Mouse (Mus musculus) liver, embryonic 13.5 days (tissue): ENCODE data around the gene Rpl7l1. TPM values are rescaled to one million over a fixed set of nuclear protein-coding genes. Genes with fewer than 3 reads are reported as not detected.

Source experiments
- ATAC-seq: fragments of 200-750 bp; cut with Nextera tagmentation; 2 replicates; pipeline ENCODE4 v1.8.0; 2017; ENCODE audit warnings: low read depth, mild to moderate bottlenecking, moderate number of reproducible peaks, moderate library complexity
- DNase-seq: peaks from one replicate; pipeline ENCODE4 v3.0.0; 2022
- H3K27ac ChIP-seq: fragments of 300-500 bp; sonication (generic); 2 replicates; pipeline ENCODE4 v1.5.1; 2015; ENCODE audit warnings: moderate library complexity, mild to moderate bottlenecking, inconsistent platforms
- H3K27me3 ChIP-seq: fragments of 300-500 bp; sonication (generic); 2 replicates; pipeline ENCODE4 v1.6.1; 2015; ENCODE audit warnings: mild to moderate bottlenecking, inconsistent platforms
- H3K36me3 ChIP-seq: fragments of 300-500 bp; sonication (generic); 2 replicates; pipeline ENCODE4 v1.6.1; 2015; ENCODE audit warnings: mild to moderate bottlenecking, inconsistent platforms
- H3K4me1 ChIP-seq: fragments of 300-500 bp; sonication (generic); replicated peaks from 2 replicates; pipeline ENCODE4 v1.6.1; 2015; ENCODE audit warnings: inconsistent platforms
- H3K4me2 ChIP-seq: fragments of 300-500 bp; sonication (generic); 2 replicates; pipeline ENCODE4 v1.6.1; 2015; ENCODE audit warnings: inconsistent platforms, mild to moderate bottlenecking, moderate library complexity
- H3K4me3 ChIP-seq: fragments of 300-500 bp; sonication (generic); replicated peaks from 2 replicates; pipeline ENCODE4 v1.5.1; 2015; ENCODE audit warnings: mild to moderate bottlenecking, inconsistent platforms
- H3K9ac ChIP-seq: fragments of 300-500 bp; sonication (generic); 2 replicates; pipeline ENCODE4 v1.6.1; 2015; ENCODE audit warnings: mild to moderate bottlenecking, inconsistent platforms
- H3K9me3 ChIP-seq: fragments of 300-500 bp; sonication (generic); replicated peaks from 2 replicates; pipeline ENCODE4 v1.6.1; 2016; ENCODE audit warnings: inconsistent platforms
- WGBS: fragments of 180-500 bp; shearing (Covaris S2); methylation state at CpG from one replicate; pipeline ENCODE4 v1.1.7; 2015; ENCODE audit not compliant: insufficient replicate concordance; 5-methylcytosine and 5-hydroxymethylcytosine counted together
- polyA plus RNA-seq: library from polyadenylated mRNA; unstranded; fragments of >200 nt; fragmentation: Nextera tagmentation; extraction: Ambion mirVana; gene quantifications from 2 replicates; pipeline ENCODE4 v1.2.1, GENCODE M21; 2015

The Rpl7l1 gene
- polyA plus RNA-seq, 1 experiment from 2014 or later: 108 TPM

DNA sequence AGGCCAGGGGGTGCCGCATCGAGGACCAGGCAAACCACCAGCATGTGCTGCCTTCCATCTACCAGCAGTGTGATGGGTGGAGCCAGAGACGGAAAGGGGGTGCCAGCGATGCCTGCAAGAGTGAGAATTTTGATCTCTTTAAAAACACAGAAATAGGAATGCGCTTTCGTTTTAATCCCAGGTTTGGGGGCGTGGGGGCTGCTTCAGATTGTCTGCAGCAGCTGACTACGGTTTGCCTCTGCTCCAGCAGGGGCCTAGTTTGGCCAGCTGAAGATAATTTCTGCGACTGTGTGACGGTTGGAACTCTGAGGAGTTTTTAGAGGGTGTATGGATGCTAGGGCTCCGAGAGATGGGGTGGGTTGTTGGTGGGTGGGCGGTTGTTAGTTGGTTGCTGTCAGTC is 23.7 kb downstream of the Rpl7l1 start:
- H3K27me3 ChIP-seq: peaks cover 10% of the 10 kb centered on the region; the same call in 1 of the 2 replicates
- H3K27ac ChIP-seq: no peak overlapping the region
- no peaks in the 10 kb centered on the region for H3K4me1 ChIP-seq
- ATAC-seq: no peak
- no peak overlapping the region for H3K4me2 ChIP-seq
- no peak overlapping the region for H3K9ac ChIP-seq
- 65% methylated on average over 12 of the region's 12 CpGs for WGBS
- H3K36me3 ChIP-seq: no peaks in the 10 kb centered on the region
- H3K9me3 ChIP-seq: no peaks in the 10 kb centered on the region
- DNase-seq: no peak
- H3K4me3 ChIP-seq: no peak overlapping the region

DNA sequence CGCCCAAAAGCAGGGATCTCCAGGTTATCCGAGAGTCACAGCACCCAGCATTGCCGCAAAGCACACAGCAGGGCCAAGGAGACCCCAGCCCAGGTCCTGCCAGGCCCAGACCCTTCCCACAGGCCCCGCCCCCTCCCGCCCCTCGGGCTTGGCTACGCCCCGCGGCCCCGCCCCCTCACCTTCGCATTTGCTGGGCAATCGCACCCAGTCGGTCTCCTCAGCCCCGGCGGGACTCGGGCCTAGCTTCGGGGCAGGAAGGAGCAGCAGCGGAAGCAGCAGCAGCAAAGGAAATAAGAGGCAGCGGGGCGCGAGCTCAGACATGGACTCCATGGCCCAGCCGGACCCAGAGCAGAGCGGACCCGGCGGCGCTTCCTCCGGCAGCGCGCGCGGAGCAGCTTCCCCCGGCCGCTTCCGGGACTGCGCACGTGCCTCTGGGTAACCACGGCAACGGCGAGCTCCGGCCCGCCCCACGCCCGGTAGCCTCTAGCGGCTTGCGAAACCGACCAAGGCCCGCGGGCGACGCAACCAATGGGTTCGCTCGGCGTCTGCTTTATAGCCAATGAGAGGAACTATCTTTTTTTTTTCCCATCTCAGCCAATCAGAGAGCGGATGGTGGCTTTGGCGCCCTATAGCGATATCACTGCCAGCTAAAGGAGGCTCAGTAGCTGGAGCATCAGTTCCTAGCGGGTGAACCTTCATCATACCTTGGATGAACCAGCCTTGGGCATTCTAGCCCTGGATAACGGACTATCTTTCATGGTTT is 30.5 kb downstream of the Rpl7l1 start, which contains the start of gene Cnpy3:
Cnpy3 (minus strand) TSS at position 421 of the 763 bp plus-strand sequence.
- peaks cover 42% of the 10 kb centered on the region for H3K4me1 ChIP-seq

DNA sequence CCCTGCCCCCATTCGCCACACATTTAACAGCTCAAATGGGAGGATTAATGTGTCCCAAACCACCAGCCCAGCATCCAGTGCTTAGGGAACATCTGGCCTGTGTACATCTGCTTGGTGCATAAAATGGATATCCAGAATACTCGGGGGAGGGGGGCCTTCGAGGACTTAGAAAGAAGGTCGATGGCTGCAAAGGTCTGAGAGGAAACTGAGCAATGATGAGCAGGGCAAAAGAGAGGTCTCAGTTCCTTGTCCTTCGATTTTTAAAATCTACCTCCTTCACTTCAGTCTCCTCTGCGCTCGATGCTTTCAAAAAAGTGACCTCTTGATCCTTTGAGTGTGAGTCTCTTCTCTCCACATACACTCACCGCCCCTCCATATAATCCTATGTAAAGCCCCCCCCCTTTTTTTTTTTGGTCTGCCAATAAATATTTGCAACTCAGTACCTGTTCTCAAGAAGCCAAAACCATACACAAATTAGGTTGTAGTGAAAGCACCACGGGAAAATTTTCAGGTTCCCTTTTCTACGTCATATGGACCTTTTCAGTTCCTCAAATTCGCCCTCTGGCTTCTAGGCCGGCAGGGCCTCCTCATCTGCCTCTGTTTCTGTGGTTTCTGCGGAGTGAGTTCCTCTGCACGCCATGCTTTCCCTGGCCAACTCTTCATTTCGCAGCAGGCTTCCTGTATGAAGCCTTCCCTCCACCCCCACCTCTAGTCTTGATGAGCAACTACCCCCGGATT is 31.2 kb downstream of the Rpl7l1 start:
- peaks cover 12% of the 10 kb centered on the region for H3K36me3 ChIP-seq
- H3K4me2 ChIP-seq: peak overlapping the region; percentile 85
- peak overlapping the region; percentile 81 for H3K4me3 ChIP-seq
- peaks cover 42% of the 10 kb centered on the region for H3K4me1 ChIP-seq
- 0 out of 2 replicates have a peak, but pooled peaks cover 3% of the 10 kb centered on the region for H3K27me3 ChIP-seq
- no peaks in the 10 kb centered on the region for H3K9me3 ChIP-seq
- peak overlapping the region; percentile 87 for H3K27ac ChIP-seq
- no peak; the same call in 1 of the 2 replicates for ATAC-seq
- no peak for DNase-seq
- peak overlapping the region; percentile 78 for H3K9ac ChIP-seq
- 17% methylated on average over 16 of the region's 16 CpGs for WGBS

More for the DNA sequence above, 30.5 kb downstream of the Rpl7l1 start, which contains the start of gene Cnpy3:
- Histone ChIP-seq H3K27me3 (peaks cover 9% of the 10 kb centered on the region; the same call in 1 of the 2 replicates), H3K4me3 (peak within 1 kb of the TSS; percentile 81), H3K27ac (peak within 1 kb of the TSS; percentile 87), H3K4me2 (peak within 1 kb of the TSS; percentile 85), H3K9ac (peak within 1 kb of the TSS; percentile 78), H3K36me3 (peaks cover 5% of the 10 kb centered on the region), H3K9me3 (no peaks in the 10 kb centered on the region)
- DNase-seq (peak; percentile 96), ATAC-seq (peak; percentile 99)
- WGBS: under 1% methylated on average over 58 of the region's 58 CpGs

DNA sequence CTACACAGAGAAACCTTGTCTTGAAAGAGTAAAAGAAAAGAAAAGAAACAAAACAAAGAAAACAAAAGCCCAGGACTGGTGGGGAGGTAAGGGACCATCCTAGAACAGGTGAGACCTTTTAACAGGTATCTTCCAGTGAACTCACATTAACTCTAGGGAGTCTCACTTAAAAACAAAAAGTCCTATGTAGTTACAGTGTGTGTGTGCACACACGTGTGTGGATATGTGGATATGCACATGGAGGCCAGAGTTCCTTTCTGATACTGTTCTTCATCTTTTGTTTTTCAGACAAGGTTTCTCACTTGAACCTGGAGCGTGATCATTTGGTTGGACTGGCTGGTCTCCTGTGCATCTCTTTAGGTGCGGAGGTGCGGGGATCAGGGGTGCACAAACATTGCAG is 31.9 kb downstream of the Rpl7l1 start:
- Histone ChIP-seq H3K27me3 (no peaks in the 10 kb centered on the region), H3K4me3 (peak overlapping the region; percentile 81), H3K9ac (peak overlapping the region; percentile 78), H3K4me2 (peak overlapping the region; percentile 85), H3K27ac (peak overlapping the region; percentile 87; the same call in 1 of the 2 replicates), H3K4me1 (peaks cover 42% of the 10 kb centered on the region), H3K9me3 (no peaks in the 10 kb centered on the region), H3K36me3 (peaks cover 18% of the 10 kb centered on the region)
- ATAC-seq (no peak), DNase-seq (no peak)
- WGBS: 74% methylated on average over 4 of the region's 4 CpGs

DNA sequence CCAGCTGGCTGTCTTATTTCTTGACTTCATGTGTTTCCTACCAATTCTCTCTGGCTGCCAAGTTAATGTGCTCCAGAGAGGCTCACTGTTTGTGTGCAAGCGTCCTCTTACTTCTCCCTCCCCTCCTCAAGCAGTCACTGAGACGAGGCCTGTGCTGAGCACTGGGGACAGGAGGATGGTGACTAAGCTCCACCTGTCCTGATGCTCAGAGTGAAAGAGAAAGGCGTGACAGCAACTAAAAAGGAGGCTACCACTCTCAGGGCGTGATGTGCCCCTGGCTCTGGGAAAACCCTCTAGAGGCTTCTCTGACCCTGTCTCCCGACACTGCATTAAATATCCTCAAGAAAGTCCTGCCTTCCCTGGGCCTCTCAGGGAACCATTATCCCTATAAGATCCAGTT is 33.2 kb downstream of the Rpl7l1 start:
- H3K27me3 ChIP-seq: no peaks in the 10 kb centered on the region
- H3K4me3 ChIP-seq: no peak overlapping the region
- H3K4me2 ChIP-seq: no peak overlapping the region
- no peak overlapping the region for H3K27ac ChIP-seq
- H3K36me3 ChIP-seq: peaks cover 27% of the 10 kb centered on the region
- 75% methylated on average over 5 of the region's 5 CpGs for WGBS
- H3K4me1 ChIP-seq: peaks cover 45% of the 10 kb centered on the region
- H3K9ac ChIP-seq: no peak overlapping the region
- H3K9me3 ChIP-seq: no peaks in the 10 kb centered on the region
- ATAC-seq (no peak), DNase-seq (no peak)

DNA sequence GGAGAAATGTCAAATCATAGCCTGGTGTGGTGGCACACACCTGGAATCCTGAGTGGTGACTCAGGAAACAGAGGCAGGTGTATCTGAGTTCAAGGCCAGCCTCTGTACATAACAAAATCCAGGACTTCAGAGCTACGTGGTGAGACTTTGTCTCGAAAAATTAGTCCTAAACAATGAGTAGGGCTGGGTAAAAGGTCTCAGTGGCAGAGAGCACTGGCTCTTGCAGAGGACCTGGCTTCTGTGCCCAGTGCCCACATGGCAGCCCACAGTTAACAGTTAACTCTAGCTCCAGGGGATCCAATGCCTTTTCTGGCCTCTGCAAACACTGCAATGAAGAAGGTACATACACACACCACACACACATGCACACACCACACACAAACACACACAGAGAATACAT is 34.7 kb downstream of the Rpl7l1 start:
- no peak overlapping the region for H3K9ac ChIP-seq
- H3K27ac ChIP-seq: no peak overlapping the region
- H3K27me3 ChIP-seq: no peaks in the 10 kb centered on the region
- no peaks in the 10 kb centered on the region for H3K9me3 ChIP-seq
- ATAC-seq (no peak), DNase-seq (no peak)
- H3K4me2 ChIP-seq: no peak overlapping the region
- 80% methylated on average over 2 of the region's 2 CpGs for WGBS
- peaks cover 44% of the 10 kb centered on the region for H3K4me1 ChIP-seq
- H3K36me3 ChIP-seq: peaks cover 42% of the 10 kb centered on the region
- no peak overlapping the region for H3K4me3 ChIP-seq

DNA sequence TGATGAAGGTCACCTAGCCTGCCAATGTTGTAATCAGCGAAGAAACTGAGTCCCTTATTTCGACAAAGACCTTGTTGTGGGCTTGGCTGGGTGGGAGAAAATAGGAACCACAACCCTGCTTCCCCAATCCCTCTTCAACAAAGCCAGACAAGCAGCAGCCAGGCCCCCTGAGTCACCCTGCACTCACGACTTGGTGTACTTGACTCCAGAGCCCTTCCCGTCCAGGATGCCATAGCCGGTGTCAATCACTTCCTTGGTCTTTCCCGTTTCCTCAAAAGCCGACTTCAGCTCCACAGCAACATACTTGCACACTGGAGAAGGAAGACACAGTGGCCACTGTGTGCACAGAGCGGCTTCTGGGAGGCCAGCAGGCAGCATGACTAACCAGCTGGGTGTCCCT is 35.2 kb downstream of the Rpl7l1 start:
- H3K27ac ChIP-seq: no peak overlapping the region
- H3K36me3 ChIP-seq: peaks cover 45% of the 10 kb centered on the region
- no peak overlapping the region for H3K4me3 ChIP-seq
- no peak for DNase-seq
- ATAC-seq: no peak
- no peak overlapping the region; the same call in 1 of the 2 replicates for H3K9ac ChIP-seq
- H3K27me3 ChIP-seq: no peaks in the 10 kb centered on the region
- 71% methylated on average over 8 of the region's 8 CpGs for WGBS
- H3K4me2 ChIP-seq: no peak overlapping the region
- no peaks in the 10 kb centered on the region for H3K9me3 ChIP-seq
- peaks cover 38% of the 10 kb centered on the region for H3K4me1 ChIP-seq

DNA sequence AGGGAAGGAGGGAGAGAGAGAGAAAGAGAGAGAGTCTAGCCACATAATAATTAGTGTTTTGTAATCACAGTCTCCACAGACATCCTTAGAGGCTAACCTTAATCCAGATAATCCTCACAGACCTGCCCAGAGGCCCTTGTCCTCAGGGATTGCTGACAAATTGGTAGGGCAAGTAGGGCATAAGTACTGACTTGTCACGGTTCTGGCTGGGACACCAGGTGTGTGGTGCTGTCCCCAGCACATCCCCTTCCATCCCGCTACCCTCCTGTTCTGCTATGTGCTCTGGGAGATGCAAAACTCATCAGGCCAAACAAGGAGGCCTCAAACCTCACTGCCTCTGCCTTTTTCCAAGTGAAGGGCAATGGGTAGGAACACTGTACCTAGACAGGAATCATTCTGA is 37.0 kb downstream of the Rpl7l1 start:
- H3K27me3 ChIP-seq: no peaks in the 10 kb centered on the region
- H3K4me1 ChIP-seq: peaks cover 35% of the 10 kb centered on the region
- ATAC-seq: no peak
- H3K9me3 ChIP-seq: no peaks in the 10 kb centered on the region
- H3K27ac ChIP-seq: no peak overlapping the region
- peaks cover 52% of the 10 kb centered on the region for H3K36me3 ChIP-seq
- H3K4me2 ChIP-seq: no peak overlapping the region
- DNase-seq: no peak
- WGBS: 85% methylated on average over 2 of the region's 2 CpGs
- H3K4me3 ChIP-seq: no peak overlapping the region
- no peak overlapping the region for H3K9ac ChIP-seq

DNA sequence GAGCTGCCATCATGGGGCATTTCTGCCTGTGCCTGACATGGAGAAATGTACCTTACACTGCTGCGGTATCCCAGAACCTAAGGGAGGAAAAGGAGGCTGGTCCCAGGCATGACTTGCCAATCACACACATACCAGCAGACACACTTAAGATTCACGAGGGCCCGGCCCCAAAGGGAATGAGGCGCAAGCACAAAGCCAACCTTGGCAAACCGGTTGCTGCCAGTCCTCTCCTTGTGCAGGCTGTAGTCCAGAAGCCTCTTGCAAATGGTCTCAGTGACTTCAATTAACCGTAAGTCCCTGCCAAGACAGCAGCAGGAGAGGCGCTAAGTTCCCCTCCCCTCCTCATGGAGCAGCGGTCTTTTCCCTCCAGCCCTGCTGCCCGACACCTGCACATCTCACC is 39.5 kb downstream of the Rpl7l1 start:
- Histone ChIP-seq H3K4me2 (no peak overlapping the region), H3K9me3 (no peaks in the 10 kb centered on the region), H3K36me3 (peaks cover 61% of the 10 kb centered on the region), H3K9ac (no peak overlapping the region), H3K4me3 (no peak overlapping the region), H3K27me3 (no peaks in the 10 kb centered on the region), H3K4me1 (peaks cover 21% of the 10 kb centered on the region), H3K27ac (no peak overlapping the region)
- ATAC-seq (no peak), DNase-seq (no peak)
- 85% methylated on average over 9 of the region's 9 CpGs for WGBS

DNA sequence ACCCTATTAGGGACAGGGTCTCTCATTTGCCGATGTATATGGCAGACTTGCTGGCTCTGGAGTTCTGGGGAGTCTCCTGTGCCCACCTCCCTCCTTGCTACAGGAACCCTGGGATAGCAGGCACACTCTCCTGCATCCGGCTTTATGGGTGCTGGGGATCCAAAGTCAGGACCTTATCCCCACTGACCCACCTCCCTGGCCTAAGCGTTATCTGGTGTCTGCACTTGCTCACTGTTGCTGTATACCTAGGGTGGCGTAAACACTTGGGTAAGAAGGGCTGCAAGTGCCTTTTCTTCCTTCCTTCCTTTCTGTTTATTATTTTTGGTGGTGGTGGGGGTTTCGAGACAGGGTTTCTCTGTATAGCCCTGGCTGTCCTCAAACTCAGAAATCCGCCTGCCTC is 41.2 kb downstream of the Rpl7l1 start:
- Histone ChIP-seq H3K4me1 (peaks cover 14% of the 10 kb centered on the region), H3K27me3 (no peaks in the 10 kb centered on the region), H3K4me3 (no peak overlapping the region), H3K27ac (peak overlapping the region; percentile 58), H3K4me2 (peak overlapping the region; percentile 23), H3K36me3 (peaks cover 58% of the 10 kb centered on the region), H3K9ac (no peak overlapping the region; the same call in 1 of the 2 replicates), H3K9me3 (no peaks in the 10 kb centered on the region)
- 67% methylated on average over 6 of the region's 6 CpGs for WGBS
- DNase-seq (no peak), ATAC-seq (peak; percentile 80)

DNA sequence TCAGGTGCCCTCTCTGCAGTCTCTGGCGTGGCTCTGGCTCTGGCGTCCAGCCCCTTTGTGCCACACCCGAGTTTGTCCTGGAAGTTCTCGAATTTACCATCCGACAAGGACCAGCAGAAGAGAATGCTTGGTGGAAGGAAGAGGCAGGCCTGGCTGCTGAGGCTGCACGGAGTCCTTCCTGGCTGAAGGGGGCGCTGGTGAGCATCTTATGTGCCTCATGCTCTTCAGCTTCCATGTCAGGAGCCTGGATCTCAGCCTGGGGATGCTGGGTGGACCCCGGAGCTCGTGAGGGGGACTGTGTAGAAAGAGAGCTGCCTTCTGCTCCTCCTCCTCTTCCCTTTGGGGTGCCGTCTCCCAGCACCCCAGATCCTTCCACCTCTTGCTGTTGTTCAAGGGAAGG is 46.3 kb downstream of the Rpl7l1 start:
- no peak overlapping the region for H3K4me3 ChIP-seq
- DNase-seq: no peak
- ATAC-seq: 0 out of 2 replicates have a peak, but pooled peaks have one; percentile 6
- no peak overlapping the region for H3K9ac ChIP-seq
- H3K4me1 ChIP-seq: peaks cover 17% of the 10 kb centered on the region
- H3K9me3 ChIP-seq: no peaks in the 10 kb centered on the region
- peaks cover 35% of the 10 kb centered on the region for H3K36me3 ChIP-seq
- H3K27me3 ChIP-seq: no peaks in the 10 kb centered on the region
- WGBS: 56% methylated on average over 10 of the region's 10 CpGs
- no peak overlapping the region for H3K4me2 ChIP-seq
- H3K27ac ChIP-seq: peak overlapping the region; percentile 50
